18 mouse cellular contexts compared by ENCODE assay signal in genomic region chr14:55707397-55707796, GRCm38 (mm10). TPM values are rescaled to one million over a fixed set of nuclear protein-coding genes. Genes with fewer than 3 reads are reported as not detected.
DNase-seq lines count a peak whose midpoint lies in the region; ATAC-seq and TF ChIP-seq lines count a peak whose summit lies in the region.
"Had no signal": no experiment of that assay in that cellular context is flagged by ENCODE, and none has a peak within 500 bp of the region (broad histone marks: within the 10 kb centered on the region; RNA-seq: fewer than 3 reads in every experiment).

No protein-coding gene starts in this region.

- no peak overlapping the region for H3K4me2 ChIP-seq in liver, postnatal 0 days (ENCODE audit: low read depth, low read length)
- no peak overlapping the region for H3K4me2 ChIP-seq in liver, embryonic 13.5 days
- H3K4me2 ChIP-seq: forebrain, embryonic 13.5 days; hindbrain, embryonic 14.5 days had no signal

- no peak overlapping the region for H3K27ac ChIP-seq in liver, postnatal 0 days (ENCODE audit: low read depth)
- no peak overlapping the region for H3K27ac ChIP-seq in liver, embryonic 13.5 days
- H3K27ac ChIP-seq: embryonic facial prominence, embryonic 10.5 days; forebrain, embryonic 13.5 days; heart, embryonic 10.5 days; hindbrain, embryonic 10.5 days; hindbrain, embryonic 14.5 days had no signal

- no peaks in the 10 kb centered on the region for H3K9me3 ChIP-seq in liver, postnatal 0 days (ENCODE audit: low read length)
- no peaks in the 10 kb centered on the region for H3K9me3 ChIP-seq in liver, embryonic 13.5 days (replicated peaks)
- H3K9me3 ChIP-seq: embryonic facial prominence, embryonic 10.5 days; forebrain, embryonic 13.5 days; heart, embryonic 10.5 days; hindbrain, embryonic 10.5 days had no signal

- H3K36me3 ChIP-seq in liver, postnatal 0 days (replicated peaks; ENCODE audit: insufficient read depth, low read length): peaks cover 6% of the 10 kb centered on the region; the same call in 1 of the 2 replicates
- H3K36me3 ChIP-seq in liver, embryonic 13.5 days: no peaks in the 10 kb centered on the region
- H3K36me3 ChIP-seq: embryonic facial prominence, embryonic 10.5 days; heart, embryonic 10.5 days; hindbrain, embryonic 10.5 days had no signal

- 44% methylated on average over 5 of the region's 5 CpGs for WGBS in liver, postnatal 0 days (ENCODE audit: insufficient replicate concordance)
- WGBS in liver, embryonic 13.5 days (ENCODE audit: insufficient replicate concordance): 7% methylated on average over 5 of the region's 5 CpGs

- TF ChIP-seq CTCF in liver, postnatal 0 days (IDR thresholded peaks at IDR 0.05; ENCODE audit: low read depth): no peak

- ATAC-seq in liver, postnatal 0 days: no peak
- peak; percentile 68 for ATAC-seq in liver, embryonic 13.5 days (ENCODE audit: low read depth)
- peak; percentile 76 for ATAC-seq in megakaryocyte progenitor cell, adult 5-6 weeks (replicated peaks; ENCODE audit: poor library complexity)
- ATAC-seq: forebrain, embryonic 13.5 days had no signal

- H3K4me3 ChIP-seq in liver, postnatal 0 days (ENCODE audit: low read depth, low read length): no peak overlapping the region
- H3K4me3 ChIP-seq in liver, embryonic 13.5 days (replicated peaks): no peak overlapping the region
- H3K4me3 ChIP-seq: embryonic facial prominence, embryonic 10.5 days; forebrain, embryonic 13.5 days; heart, embryonic 10.5 days; hindbrain, embryonic 10.5 days had no signal

- TF ChIP-seq EP300 in liver, postnatal 0 days (IDR thresholded peaks at IDR 0.05; ENCODE audit: low read depth): no peak

- DNase-seq in liver: peak; percentile 44
- no peak for DNase-seq in liver, postnatal 0 days
- DNase-seq in liver, embryonic 13.5 days: peak; percentile 26
- DNase-seq in heart, postnatal 4 days: no peak
- no peak for DNase-seq in adrenal gland, postnatal 10 days
- DNase-seq in cerebellum, postnatal 4 days (ENCODE audit: low spot score in 2 of 2): no peak
- DNase-seq: adrenal gland, adult 8-10 months; cerebellum, adult 11 months; cerebellum, adult 8-10 months; cerebellum, postnatal 25 days; heart, adult 18-20 months; heart, postnatal 10 days had no signal

- H3K4me1 ChIP-seq in liver, postnatal 0 days (ENCODE audit: insufficient read depth): peaks cover 13% of the 10 kb centered on the region
- H3K4me1 ChIP-seq in liver, embryonic 13.5 days (replicated peaks): peaks cover 37% of the 10 kb centered on the region
- H3K4me1 ChIP-seq: forebrain, embryonic 13.5 days; hindbrain, embryonic 10.5 days had no signal

- no peaks in the 10 kb centered on the region for H3K27me3 ChIP-seq in liver, postnatal 0 days (ENCODE audit: insufficient read depth, low read length)
- H3K27me3 ChIP-seq in liver, embryonic 13.5 days: peaks cover 5% of the 10 kb centered on the region; the same call in 1 of the 2 replicates

- no peak overlapping the region for H3K9ac ChIP-seq in liver, postnatal 0 days (replicated peaks)
- H3K9ac ChIP-seq in liver, embryonic 13.5 days: no peak overlapping the region
- H3K9ac ChIP-seq: forebrain, embryonic 13.5 days; hindbrain, embryonic 14.5 days had no signal

RNA-seq across cellular contexts. Expression of gene Tgm1, which starts 6.3 kb away (rescaled TPM):
- polyA plus RNA-seq in liver, postnatal 0 days (2015; fragmentation: Nextera tagmentation; extraction: Ambion mirVana): 3.6 and 4.7 TPM in 2 replicates
- polyA plus RNA-seq in liver, embryonic 13.5 days (2015; fragmentation: Nextera tagmentation; extraction: Ambion mirVana): 1.5 and 2.0 TPM in 2 replicates
- total RNA-seq in megakaryocyte progenitor cell, adult 5-6 weeks (2015): 0.35 and 0.61 TPM in 2 replicates
- 0.20 and 1.1 TPM in 2 replicates for total RNA-seq in megakaryocyte progenitor cell, adult 5-6 weeks (2017)
- under 1 TPM; 0.20 to 0.50 TPM for total RNA-seq in heart, postnatal 4 days (2021)
- total RNA-seq in adrenal gland, postnatal 10 days (2021): 1 to 10 TPM; 1.3 to 2.0 TPM

RNA-seq across cellular contexts. Expression of gene Rabggta, which starts 14.7 kb away (rescaled TPM):
- 18.5 and 21.2 TPM in 2 replicates for polyA plus RNA-seq in liver, postnatal 0 days (2015; fragmentation: Nextera tagmentation; extraction: Ambion mirVana)
- 12.9 and 14.7 TPM in 2 replicates for polyA plus RNA-seq in liver, embryonic 13.5 days (2015; fragmentation: Nextera tagmentation; extraction: Ambion mirVana)
- 8.7 and 14.0 TPM in 2 replicates for total RNA-seq in megakaryocyte progenitor cell, adult 5-6 weeks (2015)
- total RNA-seq in megakaryocyte progenitor cell, adult 5-6 weeks (2017): 12.6 and 14.0 TPM in 2 replicates
- total RNA-seq in heart, postnatal 4 days (2021): 10 to 100 TPM; 13.1 to 13.9 TPM
- total RNA-seq in adrenal gland, postnatal 10 days (2021): 10 to 100 TPM; 16.8 to 21.5 TPM

RNA-seq across cellular contexts. Expression of gene Tinf2, which starts 25.8 kb away (rescaled TPM):
- polyA plus RNA-seq in liver, postnatal 0 days (2015; fragmentation: Nextera tagmentation; extraction: Ambion mirVana): 11.5 and 14.1 TPM in 2 replicates
- 21.1 and 26.3 TPM in 2 replicates for polyA plus RNA-seq in liver, embryonic 13.5 days (2015; fragmentation: Nextera tagmentation; extraction: Ambion mirVana)
- 19.4 and 23.1 TPM in 2 replicates for total RNA-seq in megakaryocyte progenitor cell, adult 5-6 weeks (2015)
- 17.7 and 26.3 TPM in 2 replicates for total RNA-seq in megakaryocyte progenitor cell, adult 5-6 weeks (2017)
- total RNA-seq in heart, postnatal 4 days (2021): 10 to 100 TPM; 23.4 to 25.7 TPM
- total RNA-seq in adrenal gland, postnatal 10 days (2021): 10 to 100 TPM; 19.5 to 23.1 TPM

RNA-seq across cellular contexts. Expression of gene Nedd8, which starts 35.5 kb away (rescaled TPM):
- 228 and 231 TPM in 2 replicates for polyA plus RNA-seq in liver, postnatal 0 days (2015; fragmentation: Nextera tagmentation; extraction: Ambion mirVana)
- polyA plus RNA-seq in liver, embryonic 13.5 days (2015; fragmentation: Nextera tagmentation; extraction: Ambion mirVana): 325 TPM in 2 replicates
- 491 and 506 TPM in 2 replicates for total RNA-seq in megakaryocyte progenitor cell, adult 5-6 weeks (2015)
- total RNA-seq in megakaryocyte progenitor cell, adult 5-6 weeks (2017): 258 and 288 TPM in 2 replicates
- total RNA-seq in heart, postnatal 4 days (2021): 100 to 1,000 TPM; 296 to 328 TPM
- 100 to 1,000 TPM; 280 to 307 TPM for total RNA-seq in adrenal gland, postnatal 10 days (2021)

RNA-seq across cellular contexts. Expression of gene Gmpr2, which starts 35.7 kb away (rescaled TPM):
- polyA plus RNA-seq in liver, postnatal 0 days (2015; fragmentation: Nextera tagmentation; extraction: Ambion mirVana): 15.0 and 17.4 TPM in 2 replicates
- 29.6 and 33.0 TPM in 2 replicates for polyA plus RNA-seq in liver, embryonic 13.5 days (2015; fragmentation: Nextera tagmentation; extraction: Ambion mirVana)
- 29.4 and 36.0 TPM in 2 replicates for total RNA-seq in megakaryocyte progenitor cell, adult 5-6 weeks (2015)
- total RNA-seq in megakaryocyte progenitor cell, adult 5-6 weeks (2017): 38.1 and 39.5 TPM in 2 replicates
- 10 to 100 TPM; 16.6 to 21.0 TPM for total RNA-seq in heart, postnatal 4 days (2021)
- total RNA-seq in adrenal gland, postnatal 10 days (2021): 10 to 100 TPM; 21.2 to 26.8 TPM

Comparison
In these comparisons a context has a peak if more than half of its experiments do, and no peak if none do; other contexts are left out.
1. DNase-seq: peak in liver (single experiment) and liver, embryonic 13.5 days (single experiment); none in liver, postnatal 0 days (single experiment), heart, postnatal 4 days (single experiment), adrenal gland, postnatal 10 days (single experiment) and cerebellum, postnatal 4 days (0 of 2).